Mouse (Mus musculus) induced T-regulatory cell, adult 2 months (primary cell): ENCODE data around the gene Chchd6.

Experiments used
- DNase-seq: peaks from one replicate; pipeline ENCODE4 v3.0.0-alpha.2; 2012; ENCODE audit warnings: low read depth

Gene Chchd6

DNA sequence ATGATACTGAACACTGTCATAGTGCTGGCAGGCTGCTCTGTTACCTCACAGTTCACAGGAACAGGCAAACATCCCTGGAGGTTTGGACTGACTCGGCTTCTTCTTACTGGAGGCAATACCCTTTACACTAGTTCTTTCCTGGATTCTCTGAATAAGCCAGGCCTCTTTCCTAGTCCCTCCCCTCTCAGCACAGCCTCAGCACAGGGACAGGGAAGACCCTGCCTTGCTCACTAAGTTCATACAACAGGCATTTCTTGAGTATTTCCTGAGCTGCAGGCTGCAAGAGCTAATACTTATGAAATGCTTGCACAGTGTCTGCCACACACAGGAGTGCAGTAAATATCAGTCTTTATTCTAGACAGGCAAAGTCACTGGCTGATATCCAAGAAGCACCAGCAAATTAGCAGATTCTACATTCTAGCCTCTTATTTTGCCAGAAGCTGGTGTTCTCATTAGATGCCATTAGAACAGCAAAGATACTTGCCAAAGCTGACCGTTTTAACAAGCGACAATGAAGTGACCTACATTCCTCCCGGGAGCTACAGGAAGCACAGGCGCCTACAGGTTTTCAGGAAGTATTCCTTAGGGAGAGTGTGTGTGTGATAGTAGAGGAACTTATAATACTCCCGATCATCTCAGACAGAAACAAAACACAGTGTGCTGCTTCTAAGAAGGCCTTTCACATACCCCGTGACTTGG, 142.3 kb downstream of the Chchd6 start:
- no peak for DNase-seq

DNA sequence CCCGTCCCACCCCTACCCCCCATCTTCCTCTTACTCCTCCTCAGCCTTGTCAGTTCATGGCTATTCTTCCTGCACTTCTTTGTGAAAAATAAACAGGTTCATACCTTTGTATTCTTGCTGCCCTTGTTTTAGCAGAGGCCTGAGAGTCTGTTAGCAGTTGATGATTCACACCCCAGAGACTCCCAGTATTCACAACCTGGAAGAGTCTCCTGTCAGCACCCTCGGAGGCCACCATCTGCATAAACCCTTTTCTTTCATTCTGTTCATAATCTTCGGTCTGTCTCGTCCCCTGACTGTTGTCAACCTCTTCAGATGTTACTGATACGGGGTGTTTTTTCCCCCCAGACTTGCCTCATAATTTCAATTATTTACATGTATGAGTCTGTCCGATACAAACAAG, 143.1 kb downstream of the Chchd6 start:
- DNase-seq, result no peak

DNA sequence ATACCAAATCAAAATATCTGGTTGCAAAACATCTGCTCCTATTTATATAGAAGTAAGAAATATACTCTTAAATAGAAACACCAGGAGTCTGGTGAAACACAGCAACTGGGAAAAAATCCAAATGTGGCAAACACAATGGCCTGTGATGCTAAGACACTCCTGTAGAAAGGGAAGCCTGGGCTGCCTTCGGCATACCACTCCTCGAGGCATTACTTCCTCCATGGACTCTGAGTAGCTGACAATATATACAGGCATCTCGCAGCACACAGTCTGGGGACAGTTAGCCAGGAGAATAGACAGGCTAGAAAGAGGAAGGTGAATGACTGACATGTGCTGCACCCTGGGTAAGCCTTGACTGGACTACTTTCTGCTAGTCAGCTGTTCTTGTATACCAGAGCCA, 146.7 kb downstream of the Chchd6 start:
- DNase-seq, result no peak

DNA sequence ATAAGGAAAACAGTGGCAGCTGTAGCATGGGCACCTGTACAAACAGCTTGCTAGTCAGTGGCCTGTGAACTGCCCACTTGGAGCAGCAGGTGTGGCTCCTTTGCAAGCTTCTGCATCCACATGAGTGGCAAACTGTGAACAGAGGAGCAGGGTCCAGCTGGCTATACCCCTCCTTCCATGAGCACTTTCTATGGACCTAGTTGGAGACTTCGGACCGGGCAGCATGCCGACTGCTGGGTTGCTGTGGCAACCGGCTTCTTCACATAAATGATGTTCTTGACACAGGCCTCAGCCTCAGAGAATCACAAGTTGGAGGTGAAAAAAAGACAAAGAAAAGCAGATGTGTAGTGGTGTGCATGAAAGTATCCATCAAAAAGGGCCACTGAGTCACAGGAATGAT, 154.8 kb downstream of the Chchd6 start:
- no peak for DNase-seq

DNA sequence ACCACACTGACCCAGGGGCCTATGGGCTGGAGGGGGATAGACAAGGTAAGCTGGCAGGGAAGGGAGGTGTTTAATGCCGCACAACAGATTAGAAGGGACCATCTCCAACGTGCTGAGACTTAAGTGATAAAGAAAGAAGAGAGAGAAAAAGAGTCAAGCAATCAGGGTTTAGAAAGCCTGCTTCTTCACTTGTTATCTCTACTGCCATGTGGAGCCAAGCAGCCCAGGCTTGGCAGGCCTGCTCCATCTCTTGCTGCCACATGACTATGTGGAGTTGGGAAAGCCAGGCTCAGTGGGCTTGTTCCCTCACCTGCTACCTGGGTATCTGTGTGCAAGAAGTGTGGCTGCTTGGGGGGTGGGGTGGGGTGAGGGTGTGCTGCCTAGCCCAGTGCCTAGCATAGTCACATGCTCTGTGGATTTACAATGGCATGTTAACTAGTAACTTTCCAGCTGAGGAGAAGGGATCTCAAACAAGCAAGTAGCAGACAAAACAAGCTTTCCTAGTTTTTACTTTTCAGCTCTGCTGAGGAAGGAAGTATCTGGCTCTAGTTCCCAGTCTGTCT, 163.5 kb downstream of the Chchd6 start:
- no peak for DNase-seq

DNA sequence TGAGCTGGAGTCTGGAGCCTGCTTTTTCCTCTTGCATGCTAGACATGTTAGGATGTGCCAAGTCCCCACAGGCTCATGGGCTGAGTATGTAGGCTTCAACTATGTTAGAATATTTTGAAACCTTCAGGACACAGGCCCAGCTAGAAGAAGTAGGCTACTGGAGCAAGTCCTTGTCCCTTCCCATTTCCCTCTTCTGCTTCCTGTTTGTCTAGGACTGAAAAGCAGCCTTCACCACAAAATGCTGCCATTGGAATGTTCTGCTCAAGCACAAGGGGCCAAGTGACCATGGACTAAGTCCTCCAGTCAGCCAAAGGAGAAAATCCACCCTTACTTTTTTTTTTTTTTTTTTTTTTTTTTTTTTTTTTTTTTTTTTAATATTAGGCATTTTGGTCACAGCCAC, 164.7 kb downstream of the Chchd6 start:
- DNase-seq, result no peak

DNA sequence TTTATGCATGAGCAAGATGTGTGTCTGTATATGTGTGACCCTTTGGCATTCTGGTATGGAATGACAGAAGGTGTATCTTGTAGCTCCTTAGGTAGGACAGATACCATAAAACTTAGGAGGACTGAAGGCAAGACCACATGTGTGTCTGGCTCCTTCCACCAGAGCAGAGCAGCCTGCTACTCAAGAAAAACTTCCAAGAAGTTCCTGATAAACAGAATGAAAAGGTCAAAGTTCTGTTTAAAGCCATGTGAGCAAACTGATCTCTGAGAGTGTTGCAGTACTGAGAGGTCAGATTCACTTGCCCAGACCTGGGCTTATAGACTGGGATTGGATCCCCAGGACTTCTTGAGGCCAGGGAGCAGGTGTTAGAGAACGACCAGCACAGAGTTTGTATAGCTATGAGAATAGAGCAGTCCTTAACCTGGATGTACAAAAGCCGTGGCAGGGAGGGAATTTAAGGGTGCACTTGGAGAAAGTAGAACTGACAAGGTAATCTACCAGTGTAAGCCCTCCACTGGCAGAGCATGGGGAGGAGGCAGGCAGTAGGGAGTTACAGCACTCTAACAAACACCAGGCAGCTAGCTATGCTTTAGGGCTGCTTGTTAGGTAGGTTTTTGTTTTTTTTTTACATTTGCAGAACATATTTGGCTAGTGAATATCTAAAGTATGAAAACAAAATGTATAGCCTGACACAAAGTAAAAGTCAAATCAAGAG, 166.6 kb downstream of the Chchd6 start:
- DNase-seq, result no peak

DNA sequence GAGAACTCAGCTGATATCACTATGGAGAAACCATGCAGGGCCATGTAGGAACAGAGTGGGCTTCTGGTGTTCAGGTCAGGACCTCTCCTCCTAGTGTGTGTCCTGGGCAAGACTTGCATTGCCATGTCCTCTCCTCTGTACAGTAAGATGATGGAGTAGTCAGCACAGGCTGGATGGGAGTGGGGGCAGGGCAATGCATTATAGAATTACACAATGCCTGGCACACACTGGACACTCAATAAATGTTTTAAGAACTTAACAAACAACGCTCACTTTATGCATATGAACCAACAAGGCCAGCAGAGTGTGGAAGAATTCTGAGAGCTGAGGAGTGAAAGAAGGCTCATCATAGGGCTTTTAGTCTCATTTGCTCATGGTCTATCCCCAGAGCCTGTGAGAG, 171.0 kb downstream of the Chchd6 start:
- DNase-seq, result no peak

DNA sequence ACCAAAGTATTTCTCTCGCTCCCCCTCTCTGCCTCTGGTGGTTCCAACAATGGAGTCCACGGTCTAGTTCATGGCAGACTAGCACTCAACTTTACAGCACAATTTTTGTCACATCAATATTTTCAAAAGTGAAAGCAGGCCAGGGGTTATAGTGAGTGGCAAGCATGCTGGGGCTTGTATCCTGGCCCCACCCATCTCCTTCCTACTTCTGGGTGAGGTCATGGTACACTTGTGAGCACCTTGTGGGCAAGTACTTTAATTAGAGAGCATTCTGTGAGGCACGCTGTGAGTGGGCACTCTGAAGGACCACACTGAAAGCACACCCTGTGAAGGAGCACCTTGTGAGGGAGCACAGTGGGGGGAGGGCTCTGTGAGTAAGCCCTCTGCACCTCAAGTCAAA, 172.8 kb downstream of the Chchd6 start:
- DNase-seq, result peak; percentile 57

DNA sequence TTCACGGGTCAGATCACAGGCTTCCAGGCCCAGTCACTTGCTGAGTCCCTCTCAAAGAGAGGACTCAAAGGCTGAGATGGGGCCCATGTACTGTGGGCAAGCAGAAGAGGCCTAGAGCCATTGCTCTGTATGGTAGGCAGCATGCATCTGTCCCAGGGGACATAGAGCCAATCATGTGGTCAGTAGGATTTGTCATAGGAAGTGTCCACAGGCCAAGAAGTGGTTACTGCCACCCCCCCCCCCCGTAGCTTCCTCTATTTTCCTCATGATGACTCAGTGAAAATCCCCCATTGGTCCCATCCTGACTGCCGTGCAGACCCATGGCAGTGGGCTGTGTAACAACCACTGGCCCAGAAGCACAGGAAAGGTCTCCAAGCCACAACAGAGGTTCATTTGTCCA, 173.5 kb downstream of the Chchd6 start:
- no peak for DNase-seq

DNA sequence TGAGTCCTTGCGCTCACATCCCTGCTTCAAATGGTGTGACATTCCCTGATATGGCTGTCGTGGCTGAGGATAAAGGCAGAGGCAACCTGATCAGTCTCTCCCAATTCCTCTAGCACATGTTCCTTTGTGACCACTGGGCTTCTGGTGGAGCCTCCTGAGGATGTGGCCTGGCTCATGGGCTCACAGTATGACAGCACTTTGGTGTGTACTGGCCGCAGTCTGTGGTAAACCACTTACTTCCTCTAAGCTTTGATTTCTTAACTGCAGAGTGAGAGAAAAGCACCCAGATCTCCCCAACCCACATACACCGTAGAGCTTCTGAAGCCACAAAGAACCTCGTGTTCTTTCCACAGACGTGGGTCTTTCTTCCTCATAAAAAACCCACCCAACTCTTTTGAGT, 173.9 kb downstream of the Chchd6 start:
- peak; percentile 73 for DNase-seq

DNA sequence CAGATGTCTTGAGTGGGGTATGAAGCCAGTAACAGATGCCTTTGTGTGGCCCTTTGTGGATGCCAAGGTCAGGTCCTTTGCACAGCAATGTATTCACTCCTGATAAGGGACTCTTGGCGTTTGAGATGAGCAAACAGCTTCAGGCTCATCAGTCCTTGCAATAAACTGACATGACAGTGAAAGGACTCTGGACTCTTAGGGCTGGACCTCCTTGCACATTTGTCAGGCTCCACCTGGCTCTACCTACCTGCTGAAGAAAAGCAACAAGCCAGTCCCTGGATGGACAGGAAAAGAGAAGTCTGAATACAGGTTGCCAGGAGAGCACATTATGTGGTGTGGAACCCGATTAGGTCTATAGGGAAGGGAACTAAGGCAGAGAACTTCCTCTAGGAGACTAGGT, 174.7 kb downstream of the Chchd6 start:
- peak; percentile 12 for DNase-seq

DNA sequence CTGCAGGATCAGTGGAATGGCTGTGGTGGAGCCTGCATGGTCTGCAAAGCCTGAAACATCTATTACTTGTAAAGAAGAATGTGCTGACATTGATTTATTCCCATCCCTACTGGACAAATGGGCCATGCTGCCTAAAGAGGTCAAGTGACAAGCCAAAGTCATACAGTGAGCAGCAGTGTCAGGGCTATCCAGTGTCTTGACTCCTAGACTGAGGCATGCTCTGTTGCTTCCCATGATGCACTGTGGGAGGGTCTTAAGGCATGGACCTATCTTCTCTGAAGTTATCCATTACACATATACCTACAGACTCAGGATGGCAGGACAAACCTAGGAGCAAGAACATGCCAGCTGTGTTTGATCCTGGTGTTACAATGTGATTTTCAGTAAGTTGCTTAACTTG, 175.3 kb downstream of the Chchd6 start:
- DNase-seq, result no peak

DNA sequence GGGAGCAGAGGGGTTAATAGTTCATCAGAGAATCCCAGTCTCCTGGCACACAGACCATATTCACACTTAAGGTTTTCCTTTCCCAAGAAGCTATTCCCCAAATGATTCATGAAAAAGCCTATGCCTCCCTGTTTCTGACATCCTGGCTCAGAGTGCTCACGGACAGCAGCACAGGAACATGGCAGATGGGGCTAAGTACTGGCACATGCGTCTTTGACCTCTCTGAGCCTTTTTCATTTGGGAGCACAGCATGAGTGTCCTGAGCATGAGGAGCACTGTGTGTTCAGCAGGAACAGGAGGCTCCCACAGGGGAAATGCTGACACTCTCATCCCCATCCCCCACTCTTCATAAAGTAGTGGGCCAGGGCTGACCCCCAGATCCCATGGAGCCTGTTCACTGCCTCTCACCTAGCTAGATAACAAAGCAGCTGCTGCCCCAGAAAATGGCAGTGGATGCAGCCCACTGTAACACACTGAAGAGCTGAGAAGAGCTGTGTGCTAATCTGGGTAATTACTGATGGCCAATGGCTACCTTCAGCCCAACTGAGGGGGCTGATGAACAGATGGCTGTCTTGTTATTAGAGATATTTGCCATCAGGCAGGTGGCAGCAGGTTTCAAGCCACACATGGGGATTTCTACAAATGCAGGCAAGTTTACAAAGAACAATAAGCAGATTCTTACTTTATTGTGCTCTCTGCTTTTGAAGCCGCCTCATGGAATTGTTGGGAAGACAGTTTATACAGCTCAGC, 176.2 kb downstream of the Chchd6 start:
- no peak for DNase-seq

DNA sequence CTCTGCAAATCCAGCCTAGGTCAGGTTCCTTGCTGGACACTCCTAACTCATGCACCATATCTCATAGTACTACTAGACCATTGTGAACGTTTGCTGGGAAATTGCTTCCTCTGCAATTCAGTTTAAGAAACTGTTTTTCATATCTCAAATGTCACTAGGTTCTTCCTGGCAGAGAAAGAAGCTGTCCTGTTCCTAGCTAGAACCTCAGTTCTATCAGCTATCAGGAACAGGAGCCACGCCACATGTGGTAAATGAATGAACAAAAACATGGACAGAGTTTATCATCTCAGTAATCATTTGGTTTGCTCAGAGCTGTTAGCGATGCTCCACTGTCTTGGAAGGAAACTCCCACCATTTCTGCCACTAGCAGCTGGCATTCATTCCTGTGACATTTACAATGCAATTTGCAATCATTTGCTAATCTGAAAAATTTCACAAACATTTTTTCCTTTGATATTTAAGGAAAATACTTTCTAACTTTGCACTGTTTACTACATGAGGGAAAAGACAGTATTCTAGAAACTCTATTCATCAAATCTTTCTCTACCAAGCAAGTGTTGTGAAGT, 179.3 kb downstream of the Chchd6 start:
- DNase-seq, result no peak

DNA sequence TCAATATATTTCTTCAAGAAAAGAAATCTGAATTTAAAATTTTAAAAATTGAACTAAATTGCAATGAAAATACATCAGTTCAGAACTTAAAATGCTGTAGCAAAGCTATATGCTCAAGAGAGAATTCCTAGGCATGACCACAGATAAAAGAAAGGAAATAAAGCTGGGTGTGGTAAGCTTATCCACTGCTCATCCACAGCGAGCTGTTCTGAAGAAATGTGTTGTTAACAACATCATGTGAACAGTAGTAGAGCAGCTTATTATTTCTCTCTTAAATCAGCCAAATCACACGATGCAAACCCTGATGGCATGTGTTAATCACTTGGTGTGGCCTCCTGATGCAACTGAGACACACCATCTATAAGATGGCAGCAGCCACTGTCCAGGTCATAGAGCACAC, 180.4 kb downstream of the Chchd6 start:
- DNase-seq, result no peak

DNA sequence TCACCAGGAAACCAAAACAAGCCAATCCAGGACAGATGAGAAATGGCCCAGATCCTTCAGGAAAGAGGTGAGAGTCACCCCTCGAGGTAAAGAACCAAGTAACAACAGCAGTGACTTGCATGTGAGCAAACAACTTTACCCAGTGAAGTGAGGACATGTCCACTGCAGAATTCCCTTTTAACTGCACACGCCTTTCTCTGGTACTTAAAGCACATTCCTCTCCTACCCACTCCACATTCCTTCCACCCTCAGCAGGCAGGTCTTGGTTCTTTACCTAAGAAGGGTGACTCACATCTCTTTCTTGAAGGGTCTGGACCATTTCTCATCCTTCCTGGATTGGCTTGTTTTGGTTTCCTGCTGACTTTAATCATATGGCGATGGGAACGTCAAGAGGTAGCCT, 181.3 kb downstream of the Chchd6 start:
- DNase-seq, result no peak

DNA sequence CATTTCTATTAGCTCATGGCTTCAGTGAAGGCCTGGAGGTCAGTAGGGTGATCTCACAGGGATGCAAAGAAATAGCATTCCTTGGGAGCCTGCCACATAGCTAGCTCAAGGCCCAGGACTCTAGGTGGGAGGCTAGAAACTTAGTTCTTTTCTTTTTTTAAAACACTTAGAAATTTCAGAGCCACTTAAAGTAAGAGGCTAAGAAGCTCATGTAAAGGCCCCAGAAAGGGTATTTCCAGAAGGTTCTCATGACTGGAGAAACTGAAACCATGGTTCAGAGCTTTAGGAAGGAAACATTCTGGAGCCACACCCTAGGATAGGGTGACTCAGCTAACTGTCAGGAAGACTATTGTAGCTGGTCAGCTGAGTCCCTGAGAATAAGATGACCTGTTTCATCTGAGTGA, 182.0 kb downstream of the Chchd6 start:
- peak; percentile 42 for DNase-seq

DNA sequence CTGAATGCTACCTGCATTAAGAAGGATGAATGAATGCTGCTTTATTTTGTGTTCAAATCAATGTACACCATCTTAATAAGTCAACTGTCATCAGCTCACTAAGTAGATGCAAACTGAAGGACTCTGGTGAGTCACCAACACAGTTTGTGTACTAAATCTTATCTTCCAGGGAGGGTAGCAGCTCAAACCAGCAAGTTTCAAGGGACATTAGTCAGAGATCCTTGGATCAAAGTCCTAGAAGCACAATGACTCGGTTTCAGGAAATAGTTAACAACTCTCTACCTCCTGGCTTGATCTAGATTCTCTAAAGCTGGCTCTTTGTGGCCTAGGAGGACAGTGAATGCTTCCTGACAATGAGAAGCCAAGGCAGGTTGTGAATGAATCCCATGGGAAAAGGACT, 182.9 kb downstream of the Chchd6 start:
- DNase-seq, result no peak

DNA sequence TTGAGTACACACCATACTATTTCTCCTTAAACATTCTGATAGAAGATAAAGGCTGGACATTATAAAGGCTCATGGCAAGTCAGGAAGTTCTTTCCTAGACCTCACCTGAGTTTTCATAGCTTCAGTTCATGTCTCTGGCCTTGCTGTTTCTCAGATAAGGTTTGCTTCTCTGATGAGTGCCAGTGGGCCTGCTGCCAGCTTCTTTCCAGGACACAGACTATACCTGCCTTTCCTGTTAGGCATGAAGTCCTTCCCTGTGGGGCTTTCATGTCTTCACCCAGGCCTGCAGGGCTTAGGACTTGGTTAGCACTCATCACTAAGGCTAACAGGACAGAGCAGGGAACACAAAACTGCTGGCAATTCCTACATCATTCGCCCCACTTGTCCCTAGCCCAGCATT, 186.4 kb downstream of the Chchd6 start:
- no peak for DNase-seq

DNA sequence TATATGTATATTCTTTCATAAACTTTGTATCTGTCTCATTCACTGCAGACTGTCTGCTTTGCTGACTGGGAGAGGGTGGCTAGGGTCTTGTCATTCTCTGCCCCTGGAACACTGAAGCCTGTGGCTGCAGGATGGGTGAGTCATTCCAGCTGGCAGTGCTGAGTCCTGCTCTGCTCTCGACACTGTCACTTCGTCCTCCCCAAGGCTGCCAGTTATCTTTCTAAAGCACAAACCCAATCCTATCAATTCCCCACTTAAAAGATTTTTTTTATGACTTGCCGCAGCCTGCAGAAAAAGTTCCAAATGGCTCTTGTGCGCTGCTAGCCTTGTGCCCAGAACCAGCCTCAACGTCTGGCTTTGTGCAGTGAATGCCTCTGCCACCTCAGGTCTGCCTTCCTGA, 187.2 kb downstream of the Chchd6 start:
- DNase-seq, result no peak

DNA sequence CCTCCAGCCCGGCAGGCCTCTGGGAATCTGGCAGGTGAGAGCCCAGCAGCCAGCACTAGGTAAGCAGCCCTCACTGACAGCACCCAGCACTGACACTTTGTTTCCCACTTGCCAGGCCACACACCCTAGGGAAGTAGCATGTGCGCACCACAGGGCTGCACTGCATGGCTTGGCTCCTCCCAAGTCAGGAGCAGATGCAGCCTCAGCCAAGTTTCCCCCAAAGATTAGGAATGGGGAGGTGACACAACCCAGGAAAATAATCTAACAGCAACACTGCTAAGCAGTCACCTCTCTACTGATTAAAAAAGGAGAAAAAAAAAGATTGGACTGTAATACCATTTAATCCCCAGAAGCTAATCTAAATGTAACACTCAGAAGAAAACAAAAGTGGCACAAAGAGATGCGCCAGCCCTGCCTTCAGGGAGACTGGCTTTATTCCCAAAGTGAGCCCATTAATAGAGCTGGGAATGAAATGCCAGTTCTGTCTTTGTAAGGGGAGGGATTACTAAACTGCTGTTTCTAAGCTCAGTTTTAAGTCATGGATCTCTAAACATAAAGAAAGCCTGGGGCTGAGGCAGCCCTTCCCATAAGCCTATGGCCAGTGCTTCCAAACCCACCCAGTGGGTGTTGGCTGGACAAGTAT, 188.1 kb downstream of the Chchd6 start:
- DNase-seq, result no peak
